Mouse (Mus musculus) embryo, embryonic 9.5 days (tissue): ENCODE data around the gene Appbp2.

ENCODE experiments used
- DNase-seq: peaks from one replicate; pipeline ENCODE4 v3.0.0-alpha.2; 2017; ENCODE audit errors: extremely low spot score

Appbp2 gene

GRCm38 (mm10) chr11:85234990-85235841, at the start of gene Appbp2:
Appbp2 (minus strand) TSS chr11:85235130.
- peak; percentile 97 for DNase-seq

DNA sequence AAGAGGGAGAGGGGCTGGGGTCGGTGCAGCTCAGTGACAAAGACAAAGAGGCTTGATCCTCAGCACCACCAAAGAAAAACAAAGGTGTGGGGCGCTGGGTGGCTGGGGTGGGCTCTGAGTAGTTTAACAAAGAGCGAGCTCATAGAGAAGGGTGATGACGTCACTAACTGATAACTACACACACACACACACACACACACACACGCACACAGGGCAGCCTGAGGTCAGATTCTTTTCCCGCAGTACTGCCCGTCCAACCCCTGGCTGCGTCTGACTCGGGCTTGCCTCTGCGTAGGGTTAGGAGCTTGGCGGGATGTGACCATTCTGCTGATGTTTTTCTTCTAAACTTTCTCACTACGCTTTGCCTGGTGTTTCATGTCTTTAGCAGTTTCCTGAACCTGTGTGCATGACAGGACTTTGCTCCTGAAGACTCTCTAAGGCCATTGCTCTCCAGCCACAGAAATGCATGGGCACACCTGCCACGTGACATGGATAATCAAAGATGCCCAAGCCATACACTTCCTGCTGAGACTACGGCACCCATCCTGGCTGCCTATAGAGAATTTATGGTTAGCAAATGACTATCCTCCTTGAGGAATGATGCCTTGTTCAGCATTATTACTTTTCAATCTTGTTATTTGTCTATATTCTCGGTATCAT, 46.4 kb upstream of the Appbp2 start:
- no peak for DNase-seq

GRCm38 (mm10) chr11:85278175-85278574, 43.2 kb upstream of the Appbp2 start:
- no peak for DNase-seq

DNA sequence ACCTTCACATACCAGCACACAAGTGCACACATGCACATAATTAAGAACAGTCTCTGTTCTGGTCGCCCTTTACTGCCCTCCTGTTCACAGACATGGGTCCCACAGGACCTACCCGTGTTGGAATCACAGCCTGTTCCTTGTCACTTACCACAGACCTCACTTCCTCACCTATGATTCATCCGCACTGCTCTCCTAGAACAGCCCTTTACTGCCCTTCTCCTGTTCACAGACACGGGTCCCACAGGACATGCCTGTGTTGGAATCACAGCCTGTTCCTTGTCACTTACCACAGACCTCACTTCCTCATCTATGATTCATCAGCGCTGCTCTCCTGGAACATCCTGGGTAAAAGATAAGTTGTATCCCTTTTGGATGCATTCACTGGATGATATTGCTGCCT, 42.7 kb upstream of the Appbp2 start:
- no peak for DNase-seq

DNA sequence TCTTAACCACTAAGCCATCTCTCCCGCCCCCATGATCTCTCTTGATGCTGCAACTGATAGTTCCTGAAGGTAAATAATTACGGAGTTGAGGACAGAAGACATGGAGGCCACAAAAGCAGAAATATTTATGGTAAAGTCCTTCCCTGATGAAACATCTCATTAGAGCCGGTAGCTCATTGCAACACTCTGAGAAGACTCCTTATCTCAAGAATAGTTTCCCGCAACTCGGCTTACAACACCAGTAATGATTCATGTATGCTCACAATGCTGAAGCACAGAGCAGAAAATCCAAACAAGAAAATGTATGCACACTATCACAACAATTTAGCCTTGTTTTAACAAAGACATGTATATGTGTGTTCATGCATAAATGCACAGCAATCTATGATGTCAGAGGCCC, 40.2 kb upstream of the Appbp2 start:
- DNase-seq, result no peak

DNA sequence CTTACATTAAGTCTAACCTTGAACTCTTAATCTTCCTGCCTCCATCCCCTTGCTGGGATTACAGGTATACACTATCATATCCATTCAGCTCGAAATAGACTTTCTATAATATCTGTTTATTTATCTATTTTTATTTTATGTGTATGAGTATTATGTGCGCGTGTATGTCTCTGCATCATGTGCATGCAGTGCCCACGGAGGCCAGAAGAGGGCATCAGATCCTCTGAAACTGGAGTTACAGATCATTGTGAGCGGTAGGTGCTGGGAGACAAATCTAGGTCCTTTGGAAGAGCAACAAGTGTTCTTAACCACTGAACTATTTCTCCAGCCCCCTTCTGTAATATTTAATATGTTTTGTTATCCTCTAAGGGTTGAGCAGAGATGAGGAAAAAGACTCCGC, 38.4 kb upstream of the Appbp2 start:
- DNase-seq, result no peak

DNA sequence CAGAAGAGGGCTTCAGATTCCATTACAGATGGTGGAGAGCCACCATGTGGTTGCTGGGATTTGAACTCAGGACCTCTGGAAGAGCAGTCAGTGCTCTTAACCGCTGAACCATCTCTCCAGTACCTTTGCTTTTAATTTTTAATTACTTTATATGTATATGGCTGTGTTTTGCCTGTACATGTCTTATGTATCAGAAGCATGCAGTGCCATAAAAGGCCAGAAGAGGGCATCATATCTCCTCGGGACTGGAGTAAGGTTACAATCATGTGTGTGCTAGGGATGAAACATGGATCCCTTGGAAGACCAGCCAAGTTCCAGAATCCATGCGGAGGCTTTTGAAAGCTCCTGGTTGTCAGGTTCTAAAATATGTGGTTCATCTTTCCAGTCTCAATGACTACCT, 35.7 kb upstream of the Appbp2 start:
- DNase-seq, result peak; percentile 45

DNA sequence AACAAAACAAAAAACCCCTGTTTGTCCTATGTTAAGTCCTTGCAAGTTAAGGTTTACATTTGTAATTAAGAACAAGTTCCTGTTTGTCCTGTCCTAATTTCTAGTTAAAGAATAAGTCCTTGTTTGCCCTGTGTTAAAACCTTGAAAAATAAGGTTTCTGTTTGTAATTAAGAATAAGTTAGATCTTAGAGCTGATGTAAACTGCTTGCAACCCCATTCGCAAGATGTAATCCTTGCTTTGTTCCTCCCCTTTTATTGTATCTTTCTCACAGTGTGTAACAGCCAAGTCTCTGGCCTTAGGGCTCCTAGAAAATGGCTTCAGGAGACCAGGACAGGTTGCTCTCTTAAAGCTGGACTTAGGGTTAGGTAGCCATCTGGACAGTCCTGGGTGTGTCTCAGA, 32.5 kb upstream of the Appbp2 start:
- no peak for DNase-seq

DNA sequence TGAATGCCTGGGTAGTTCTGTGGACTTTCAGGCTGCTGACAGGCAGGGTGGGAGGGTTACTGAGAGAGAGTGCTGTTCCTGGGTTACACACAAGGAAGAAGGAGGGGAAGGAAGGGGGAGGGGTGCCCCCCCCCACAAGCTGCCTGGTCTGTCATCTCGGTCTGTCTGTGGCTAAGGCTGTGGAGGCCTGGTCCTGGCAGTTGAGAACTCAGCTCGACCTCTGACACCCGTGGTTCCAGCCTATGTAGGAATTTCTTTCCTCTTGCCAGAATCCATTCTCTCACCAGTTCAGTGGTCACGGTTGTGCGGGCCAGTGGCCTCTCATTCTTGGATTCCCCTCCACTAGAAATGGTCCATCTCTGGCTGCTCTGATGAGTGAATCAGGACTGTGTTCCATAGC, 29.7 kb upstream of the Appbp2 start:
- no peak for DNase-seq

- DNase-seq, result peak; percentile 67
These were observed 26.3 kb upstream of the Appbp2 start for GRCm38 (mm10) chr11:85261192-85261591.

DNA sequence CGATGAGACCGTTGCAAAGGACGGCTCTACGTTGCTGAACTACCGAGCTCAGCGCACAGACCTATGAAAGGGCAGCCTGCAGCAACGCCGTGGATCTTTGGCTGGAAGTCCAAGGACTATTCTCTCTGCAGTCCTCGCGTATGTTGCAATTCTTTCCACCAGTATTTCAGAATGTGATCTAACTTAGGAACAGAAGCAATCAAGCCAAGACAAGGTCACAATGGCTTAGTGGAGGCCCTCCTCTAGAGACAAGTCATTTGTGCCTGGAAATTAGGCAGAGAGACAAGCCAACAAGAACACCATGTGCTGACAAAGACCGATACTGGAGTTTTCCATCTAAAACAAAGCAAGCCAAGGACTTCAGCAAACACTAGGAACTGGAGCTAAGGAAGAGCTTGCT, 24.0 kb upstream of the Appbp2 start:
- DNase-seq, result no peak

DNA sequence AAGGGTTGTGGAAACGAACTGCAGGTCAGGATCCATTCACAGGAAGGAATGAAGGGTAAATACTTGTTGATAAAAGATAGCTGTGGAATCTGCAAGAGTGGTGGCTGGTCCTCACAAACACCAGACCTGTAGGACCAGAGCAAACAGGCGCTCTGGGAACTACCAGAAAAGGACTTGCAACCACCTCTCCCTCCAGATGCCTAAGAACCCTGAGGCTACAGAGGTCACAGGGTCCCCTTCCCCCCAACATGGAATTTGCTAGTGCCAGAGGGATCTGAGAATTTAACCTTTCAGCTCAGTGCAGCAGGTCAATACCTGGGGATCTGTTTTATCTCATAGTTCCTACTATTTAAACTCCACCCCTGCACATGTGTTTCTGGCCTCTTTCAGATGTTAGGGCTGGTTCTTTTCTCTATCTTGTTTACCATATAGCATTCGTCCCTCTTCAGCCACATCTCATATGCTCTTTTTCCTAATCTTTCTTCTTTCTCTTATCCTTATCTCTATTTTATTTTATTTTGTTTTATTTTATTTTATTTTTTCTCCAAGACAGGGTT, 20.6 kb upstream of the Appbp2 start:
- peak; percentile 27 for DNase-seq

DNA sequence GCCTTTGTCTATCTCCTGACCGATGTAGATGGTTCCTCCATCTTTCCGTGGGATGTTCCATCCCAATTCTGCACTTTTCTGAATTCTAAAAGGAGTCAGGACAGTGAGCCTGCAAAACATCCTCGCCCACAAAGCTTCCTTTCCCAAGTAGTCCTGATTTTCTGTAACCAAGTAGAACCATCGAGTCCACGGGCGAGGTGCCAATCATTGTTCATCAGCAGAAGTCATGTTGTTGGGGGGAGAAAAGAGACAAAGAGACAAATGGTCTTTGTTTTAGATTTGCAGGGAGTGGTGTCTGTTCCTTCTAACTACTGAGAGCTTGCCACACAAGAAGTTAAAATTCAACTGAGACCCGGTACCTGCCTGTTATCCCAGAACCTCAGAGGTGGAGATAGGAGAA, 18.7 kb upstream of the Appbp2 start:
- no peak for DNase-seq

DNA sequence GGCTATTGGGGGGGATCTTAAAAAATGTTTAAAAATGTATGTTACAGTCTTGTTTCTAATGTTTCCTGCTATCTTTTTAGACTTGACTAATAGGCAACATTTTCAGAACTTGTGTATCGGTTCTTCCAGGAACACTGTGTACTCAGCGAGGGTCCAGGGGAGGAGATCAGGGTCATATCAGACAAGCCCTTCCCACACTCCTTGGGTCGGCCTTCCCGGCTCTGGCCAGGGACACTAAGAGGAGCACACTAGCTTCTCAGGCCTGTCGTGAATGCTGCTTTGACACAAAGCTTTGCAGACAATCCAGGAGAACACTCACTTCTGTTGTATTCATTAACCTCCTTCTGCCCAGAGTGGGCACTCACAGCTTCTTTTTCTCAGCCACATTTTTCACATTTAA, 18.1 kb upstream of the Appbp2 start:
- DNase-seq, result no peak

DNA sequence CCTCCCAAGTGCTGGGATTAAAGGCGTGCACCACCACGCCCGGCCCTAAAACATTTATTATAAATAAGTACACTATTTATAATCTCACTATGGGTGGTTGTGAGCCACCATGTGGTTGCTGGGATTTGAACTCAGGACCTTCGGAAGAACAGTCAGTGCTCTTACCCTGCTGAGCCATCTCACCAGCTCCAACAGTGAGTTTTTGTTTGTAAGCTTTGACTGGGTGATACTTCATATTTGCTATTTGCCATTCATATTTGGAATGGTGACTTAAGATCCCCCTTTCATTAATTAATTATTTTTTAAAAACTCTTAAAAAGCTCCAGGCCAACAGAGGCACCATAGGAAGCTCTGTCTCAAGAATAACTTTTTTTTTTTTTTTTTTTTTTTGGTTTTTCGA, 17.0 kb upstream of the Appbp2 start:
- no peak for DNase-seq

GRCm38 (mm10) chr11:85250467-85250866, 15.5 kb upstream of the Appbp2 start:
- DNase-seq, result no peak

- DNase-seq, result no peak
These were observed 14.4 kb upstream of the Appbp2 start for GRCm38 (mm10) chr11:85249338-85249737.

- DNase-seq, result no peak
These were observed 13.2 kb upstream of the Appbp2 start for GRCm38 (mm10) chr11:85248151-85248550.

- DNase-seq, result no peak
These were observed 6.3 kb upstream of the Appbp2 start for GRCm38 (mm10) chr11:85241226-85241625.

DNA sequence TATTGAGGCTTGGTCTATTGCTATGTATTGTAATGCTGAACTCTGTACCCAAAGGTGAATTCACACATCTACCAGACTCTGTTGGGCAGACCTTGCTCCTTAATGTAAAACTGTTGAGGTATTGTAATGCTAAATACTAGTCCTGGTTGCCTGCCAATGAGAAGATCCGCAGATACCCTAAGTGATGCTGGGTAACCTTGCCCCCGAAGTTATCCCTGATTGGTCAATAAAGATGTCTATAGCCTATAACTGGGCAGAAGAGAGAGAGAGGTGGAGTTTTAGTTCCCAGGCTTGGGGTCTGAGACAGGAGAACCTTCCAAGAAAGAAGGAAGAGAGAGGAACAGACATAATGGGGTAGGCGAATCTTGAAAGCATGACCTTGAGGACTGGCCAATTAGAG, 5.3 kb upstream of the Appbp2 start:
- no peak for DNase-seq

GRCm38 (mm10) chr11:85234363-85234989, 454 bp downstream of the Appbp2 start:
- no peak for DNase-seq

DNA sequence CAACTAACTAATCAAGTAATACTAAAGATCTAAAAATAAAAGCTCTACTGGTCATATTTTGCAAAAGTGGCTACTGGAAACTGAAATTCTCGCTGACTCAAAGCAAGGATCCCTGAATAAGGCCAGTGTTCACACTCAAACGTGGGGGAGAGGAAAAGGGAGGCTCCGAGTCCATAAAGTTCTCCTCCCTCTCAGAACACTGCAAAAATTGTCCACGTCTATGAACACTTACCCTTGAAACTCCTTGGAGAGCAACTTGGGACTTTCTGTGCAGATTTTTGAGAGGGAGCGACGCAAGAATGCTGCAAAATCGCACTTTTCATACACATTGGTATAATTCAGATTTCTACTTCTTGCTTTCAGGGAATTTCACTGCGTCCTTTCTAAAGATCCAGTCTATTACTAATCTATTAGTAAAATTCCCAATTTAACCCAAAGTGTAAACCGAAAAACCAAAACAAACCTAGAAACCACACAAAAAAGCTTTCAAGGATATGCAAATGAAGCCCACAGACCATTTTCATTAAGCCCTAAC, 1.2 kb downstream of the Appbp2 start:
- no peak for DNase-seq
